Mouse (Mus musculus): ENCODE measurements at regions not wholly inside any gene's neighbourhood (a gene's known extent, or its start where the extent isn't known, plus 50 kb on each side); places are given as distances from the start of the nearest gene placed in this dataset.
"Not testable (repeated sequence)": the region's sequence is repeated elsewhere in the genome, so short reads cannot be mapped to it uniquely, and the experiment has no call there.

DNA sequence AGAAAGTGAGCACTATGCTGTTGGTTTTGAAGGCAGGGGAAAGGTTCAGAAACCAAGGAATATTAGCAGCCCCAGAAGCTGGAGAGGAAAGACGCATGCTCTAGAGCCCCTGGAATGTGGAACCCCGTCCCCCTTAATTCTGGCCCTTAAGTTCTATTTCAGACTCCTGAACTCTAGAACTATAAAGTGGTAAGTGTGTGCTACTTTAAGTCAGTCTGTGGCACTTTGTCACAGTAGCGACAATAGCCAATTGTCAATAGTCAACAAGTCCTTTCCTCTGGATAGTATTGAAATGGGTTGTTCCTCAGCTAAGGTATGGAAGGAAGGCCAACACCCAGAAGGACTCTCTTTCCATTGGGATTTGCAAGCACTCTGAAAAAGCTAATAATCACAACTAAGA is 64.2 kb upstream of the Cpm start:
- no peaks in the 10 kb centered on the region for H3K36me3 ChIP-seq (replicated peaks)
- H3K9ac ChIP-seq = no peak overlapping the region
- H3K4me2 ChIP-seq = no peak overlapping the region
- H3K9me3 ChIP-seq = no peaks in the 10 kb centered on the region
- H3K27ac ChIP-seq = no peak overlapping the region
- no peak for ATAC-seq (replicated peaks)
- H3K4me3 ChIP-seq = no peak overlapping the region
- no peaks in the 10 kb centered on the region for H3K27me3 ChIP-seq (replicated peaks)
- no peaks in the 10 kb centered on the region for H3K4me1 ChIP-seq
- WGBS = 97% methylated on average over 3 of the region's 3 CpGs

DNA sequence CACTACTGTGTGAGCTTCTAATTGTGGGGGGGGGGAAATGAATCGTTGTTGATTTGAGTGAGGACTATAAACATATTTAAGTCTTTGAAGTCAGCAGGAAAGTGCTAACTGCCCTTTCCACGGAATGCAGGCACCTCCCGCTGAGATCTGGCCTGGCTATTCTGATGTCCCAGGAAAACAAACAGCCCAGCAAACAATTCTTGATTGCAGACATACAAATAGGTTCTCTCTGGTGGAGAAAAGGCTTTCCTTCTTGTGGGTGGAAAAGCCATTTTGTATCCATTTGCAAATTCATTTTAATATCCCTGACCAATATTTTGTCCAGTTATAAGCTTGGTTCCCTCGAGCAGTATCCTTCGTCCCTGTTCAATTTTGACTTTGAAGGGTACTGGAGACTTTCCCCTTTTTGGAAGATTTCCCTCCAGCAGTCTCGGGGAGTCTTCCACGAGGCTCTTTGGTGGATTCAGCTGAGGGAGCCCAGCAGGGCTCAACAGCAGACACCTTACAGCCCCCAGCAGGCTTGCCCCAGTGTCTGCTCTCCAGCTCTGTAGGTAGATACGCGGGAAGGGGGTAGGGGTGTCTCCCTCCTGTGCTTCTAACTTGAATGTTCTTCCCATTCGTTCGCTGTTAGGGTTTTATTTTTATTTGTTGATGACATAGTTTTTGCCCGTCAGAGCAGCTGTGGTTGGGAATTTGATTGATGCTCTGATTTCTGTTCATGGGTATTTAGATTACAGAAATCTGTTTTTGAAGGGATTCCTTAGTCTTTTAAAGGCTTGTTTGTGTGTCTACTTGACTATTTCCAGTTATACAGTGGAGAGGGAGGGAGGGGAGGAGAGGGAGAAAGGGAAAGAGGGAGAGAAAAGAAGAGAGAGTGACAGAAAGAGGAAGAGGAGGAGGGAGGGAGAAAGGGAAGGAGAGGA is 64.9 kb upstream of the Cpm start:
- H3K9me3 ChIP-seq = no peaks in the 10 kb centered on the region
- WGBS = 42% methylated on average over 12 of the region's 12 CpGs
- no peak overlapping the region for H3K4me3 ChIP-seq
- H3K4me1 ChIP-seq = no peaks in the 10 kb centered on the region
- ATAC-seq (replicated peaks) = no peak
- H3K36me3 ChIP-seq (replicated peaks) = no peaks in the 10 kb centered on the region
- H3K4me2 ChIP-seq = no peak overlapping the region
- no peak overlapping the region for H3K27ac ChIP-seq
- no peaks in the 10 kb centered on the region for H3K27me3 ChIP-seq (replicated peaks)
- H3K9ac ChIP-seq = no peak overlapping the region

DNA sequence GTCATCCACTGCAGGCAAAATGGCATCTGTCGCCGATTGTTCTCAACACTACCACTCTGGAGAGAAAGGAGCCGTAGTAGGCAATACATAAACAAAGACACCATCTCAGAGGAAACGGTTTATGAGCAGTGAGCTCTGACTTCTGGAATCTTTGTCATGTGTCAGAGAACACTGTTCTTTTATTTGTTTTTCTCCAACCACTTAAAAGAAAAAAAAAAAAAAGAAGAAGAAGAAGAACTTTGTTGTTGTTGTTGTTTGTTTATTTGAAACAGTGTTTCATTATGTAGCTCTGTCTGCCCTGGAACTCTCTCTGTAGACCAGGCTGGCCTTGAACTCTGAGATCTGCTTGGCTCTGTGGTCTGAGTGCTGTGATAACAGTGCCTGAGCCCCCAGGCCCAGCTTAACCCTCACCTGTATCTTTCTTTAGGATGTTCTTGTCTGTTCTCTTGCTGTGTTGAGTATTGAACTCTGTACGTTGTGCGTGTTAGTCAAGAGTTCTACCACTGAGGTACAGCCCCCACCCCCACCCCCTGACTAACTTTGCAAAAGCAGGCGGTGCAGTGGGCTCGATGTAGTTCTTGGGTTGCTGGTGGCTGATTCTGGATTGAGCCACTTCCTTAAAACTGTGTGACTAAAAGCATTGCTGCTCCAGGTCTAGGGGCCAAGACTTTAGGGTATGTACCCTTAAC is 65.7 kb upstream of the Cpm start:
- H3K4me1 ChIP-seq = no peaks in the 10 kb centered on the region
- H3K27ac ChIP-seq = no peak overlapping the region
- no peak overlapping the region for H3K4me3 ChIP-seq
- no peak for ATAC-seq (replicated peaks)
- H3K27me3 ChIP-seq (replicated peaks) = no peaks in the 10 kb centered on the region
- no peaks in the 10 kb centered on the region for H3K36me3 ChIP-seq (replicated peaks)
- no peak overlapping the region for H3K9ac ChIP-seq
- no peaks in the 10 kb centered on the region for H3K9me3 ChIP-seq
- no peak overlapping the region for H3K4me2 ChIP-seq
- WGBS = 72% methylated on average over 8 of the region's 8 CpGs

DNA sequence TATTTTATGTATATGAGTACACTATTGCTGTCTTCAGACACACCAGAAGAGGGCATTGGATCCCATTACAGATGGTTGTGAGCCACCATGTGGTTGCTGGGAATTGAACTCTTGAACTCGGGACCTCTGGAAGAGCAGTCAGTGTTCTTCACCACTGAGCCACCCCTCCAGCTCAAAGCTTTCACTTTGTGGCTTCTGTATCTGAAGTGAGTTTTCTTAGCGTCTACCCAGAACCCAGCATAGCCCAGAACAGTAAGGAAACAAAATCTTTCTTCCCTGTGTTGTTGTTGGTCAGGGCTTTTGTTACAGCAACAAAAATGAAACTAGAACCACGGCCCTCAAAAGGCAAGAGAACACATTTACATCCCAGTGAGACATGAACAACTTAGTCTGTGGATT is 66.5 kb upstream of the Cpm start:
- not testable (repeated sequence) for H3K27ac ChIP-seq; H3K27me3 ChIP-seq (replicated peaks); H3K4me1 ChIP-seq; H3K4me2 ChIP-seq; H3K9me3 ChIP-seq; H3K36me3 ChIP-seq (replicated peaks); H3K9ac ChIP-seq; H3K4me3 ChIP-seq; ATAC-seq (replicated peaks)
- 91% methylated on average over 3 of the region's 3 CpGs for WGBS

DNA sequence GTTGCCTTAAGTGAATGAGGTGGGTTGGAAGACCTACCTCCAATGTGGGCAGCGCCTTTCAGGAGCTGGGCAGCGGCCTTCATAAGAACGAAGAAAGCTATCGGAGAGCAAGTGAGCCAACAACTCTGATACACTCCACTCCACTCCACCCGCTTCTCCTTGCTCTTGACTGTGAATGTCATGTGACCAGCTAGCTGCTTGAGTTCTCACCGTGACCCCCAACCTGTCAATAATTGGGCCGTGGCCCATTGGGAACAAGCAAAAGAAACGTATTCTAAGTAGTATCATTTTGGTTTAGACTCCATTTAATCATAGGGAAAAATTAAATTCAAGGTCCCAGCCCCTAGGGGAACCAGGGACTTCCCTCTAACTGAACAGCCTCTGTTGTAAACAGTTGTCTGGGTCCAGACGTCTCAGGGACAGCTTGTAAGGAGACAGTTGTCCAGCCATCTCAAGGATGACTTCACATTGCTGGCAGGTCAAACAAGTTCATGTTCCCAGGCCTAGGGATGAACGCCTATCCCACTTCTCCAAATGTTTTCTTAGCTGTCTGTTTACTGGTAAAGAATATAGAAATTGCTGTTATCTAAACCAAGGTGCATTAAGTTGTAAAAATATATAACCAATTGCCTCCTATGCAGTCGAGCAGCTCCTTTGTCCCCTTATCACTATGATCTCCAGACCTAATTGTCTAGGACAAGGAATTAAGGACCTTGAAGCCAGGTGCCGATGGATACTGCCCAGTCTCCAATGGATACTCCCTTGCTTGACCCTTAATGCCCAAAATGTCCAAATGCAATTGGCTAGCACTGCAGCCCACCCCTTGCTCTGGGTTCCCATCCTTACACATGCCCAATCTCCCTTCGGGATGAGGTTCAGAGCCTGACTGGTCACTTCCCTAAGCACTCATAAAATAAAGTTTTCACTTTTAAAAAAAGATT is 67.1 kb upstream of the Cpm start:
- Histone ChIP-seq H3K27ac (no peak overlapping the region), H3K4me2 (no peak overlapping the region), H3K27me3 (replicated peaks) (no peaks in the 10 kb centered on the region; the same call in 1 of the 2 replicates), H3K4me3 (no peak overlapping the region), H3K9ac (no peak overlapping the region), H3K9me3 (no peaks in the 10 kb centered on the region), H3K36me3 (replicated peaks) (no peaks in the 10 kb centered on the region), H3K4me1 (no peaks in the 10 kb centered on the region)
- ATAC-seq (replicated peaks) = no peak
- 91% methylated on average over 13 of the region's 13 CpGs for WGBS

DNA sequence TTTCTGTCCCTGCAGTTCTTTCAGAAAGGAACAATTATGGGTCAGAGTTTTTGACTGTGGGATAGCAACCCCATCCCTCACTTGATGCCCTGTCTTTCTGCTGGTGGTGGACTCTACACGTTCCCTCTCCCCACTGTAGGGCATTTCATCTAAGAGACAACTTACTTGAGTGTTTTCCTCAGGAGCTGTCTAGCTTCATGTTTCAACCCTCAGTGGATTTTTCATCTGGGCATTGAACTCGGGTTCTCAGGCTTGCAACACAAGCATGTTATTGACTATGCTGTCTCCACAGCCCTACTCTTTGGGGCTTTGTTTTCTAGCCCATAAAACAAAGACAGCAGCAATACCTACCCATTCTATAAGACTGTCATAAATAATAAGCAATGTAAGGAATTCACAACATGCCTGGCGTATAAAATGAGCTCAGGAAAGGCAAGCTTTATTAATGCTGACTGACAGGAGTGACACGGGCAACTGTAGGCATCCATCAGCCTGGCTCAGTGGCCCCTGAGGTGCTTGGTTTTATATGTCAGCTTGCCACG is 68.0 kb upstream of the Cpm start:
- no peaks in the 10 kb centered on the region for H3K36me3 ChIP-seq (replicated peaks)
- H3K4me1 ChIP-seq = no peaks in the 10 kb centered on the region
- 78% methylated on average over 5 of the region's 5 CpGs for whole genome bisulfite sequencing
- no peak overlapping the region for H3K4me2 ChIP-seq
- ATAC-seq (replicated peaks) = no peak
- H3K9ac ChIP-seq = no peak overlapping the region
- H3K4me3 ChIP-seq = no peak overlapping the region
- no peak overlapping the region for H3K27ac ChIP-seq
- no peaks in the 10 kb centered on the region; the same call in 1 of the 2 replicates for H3K27me3 ChIP-seq (replicated peaks)
- H3K9me3 ChIP-seq = no peaks in the 10 kb centered on the region

DNA sequence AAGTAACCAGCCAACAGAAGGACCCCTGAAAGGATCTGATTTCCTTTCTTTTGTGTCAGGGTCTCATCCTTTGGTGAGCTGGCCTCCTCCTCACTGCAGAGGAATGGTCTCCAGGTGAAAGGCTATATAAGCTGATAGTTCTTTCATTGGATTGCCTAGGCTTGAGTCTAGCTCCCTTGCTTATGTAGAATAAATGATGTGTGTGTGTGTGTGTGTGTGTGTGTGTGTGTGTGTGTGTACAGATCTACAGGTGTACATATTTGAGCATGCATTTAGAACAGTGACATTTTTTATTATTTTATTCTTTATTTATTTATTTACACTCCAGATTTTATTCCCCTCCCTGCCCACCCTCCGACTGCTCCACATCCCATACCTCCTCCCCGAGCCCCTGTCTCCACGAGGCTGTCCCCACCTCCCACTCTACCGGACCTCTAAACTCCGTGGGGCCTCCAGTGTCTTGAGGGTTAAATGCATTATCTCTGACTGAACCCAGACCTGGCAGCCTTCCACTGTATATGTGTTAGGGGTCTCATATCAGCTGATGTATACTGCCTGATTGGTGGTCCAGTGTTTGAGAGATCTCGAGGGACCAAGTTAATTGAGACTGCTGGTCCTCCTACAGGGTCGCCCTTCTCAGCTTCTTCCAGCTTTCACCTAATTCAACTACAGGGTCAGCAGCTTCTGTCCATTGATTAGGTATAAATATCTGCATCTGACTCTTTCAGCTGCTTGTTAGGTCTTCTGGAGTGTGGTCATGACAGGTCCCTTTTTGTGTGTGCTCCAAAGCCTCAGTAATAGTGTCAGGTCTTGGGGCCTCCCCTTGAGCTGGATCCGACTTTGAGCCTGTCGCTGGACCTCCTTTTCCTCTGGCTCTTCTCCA is 68.7 kb upstream of the Cpm start:
- Histone ChIP-seq H3K4me1 (no peaks in the 10 kb centered on the region), H3K9ac (no peak overlapping the region), H3K27me3 (replicated peaks) (no peaks in the 10 kb centered on the region; the same call in 1 of the 2 replicates), H3K4me2 (no peak overlapping the region), H3K27ac (no peak overlapping the region), H3K9me3 (no peaks in the 10 kb centered on the region), H3K36me3 (replicated peaks) (no peaks in the 10 kb centered on the region), H3K4me3 (no peak overlapping the region)
- ATAC-seq (replicated peaks) = no peak
- 81% methylated on average over 9 of the region's 9 CpGs for WGBS

DNA sequence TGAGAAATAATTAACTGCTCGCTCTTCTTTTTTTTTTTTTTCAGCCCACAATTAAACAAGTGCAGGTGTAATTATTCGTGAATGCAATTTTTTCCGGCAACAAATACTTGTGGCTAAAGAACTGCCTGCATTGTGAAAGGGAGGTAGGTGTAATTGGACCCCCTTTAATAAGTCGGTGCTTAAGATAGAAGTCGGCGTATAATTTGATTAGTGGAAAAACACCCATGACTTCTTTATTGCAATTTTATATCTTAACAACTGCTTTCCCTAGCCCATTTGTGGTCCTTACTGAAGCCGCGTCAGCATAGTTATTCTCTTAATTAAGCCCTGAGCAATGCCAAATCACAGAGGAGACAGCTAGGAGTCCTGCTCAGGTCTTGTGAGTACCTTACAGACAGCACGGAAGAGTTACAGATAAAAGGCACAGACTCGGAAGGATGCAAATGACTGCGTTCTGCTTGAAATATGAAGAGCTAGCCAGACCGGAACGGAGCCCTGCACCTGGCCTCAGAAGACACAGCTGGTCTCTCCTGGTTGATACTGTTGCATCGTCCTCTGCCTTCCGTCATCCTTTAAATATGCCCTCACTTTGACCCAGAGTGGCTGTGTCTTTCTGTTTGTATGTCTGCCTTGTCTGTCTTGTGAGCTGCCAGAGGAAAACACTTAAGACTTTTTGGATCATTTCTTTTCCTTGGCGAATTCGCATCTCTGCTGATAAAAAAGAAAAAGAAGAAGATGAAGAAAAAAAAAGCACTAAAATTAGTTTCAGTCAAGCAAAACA is 69.5 kb upstream of the Cpm start:
- no peaks in the 10 kb centered on the region for H3K4me1 ChIP-seq
- WGBS = 42% methylated on average over 17 of the region's 17 CpGs
- H3K27me3 ChIP-seq (replicated peaks) = no peaks in the 10 kb centered on the region; the same call in 1 of the 2 replicates
- H3K4me2 ChIP-seq = 0 out of 2 replicates have a peak overlapping the region, but pooled peaks have one; percentile 1
- ATAC-seq (replicated peaks) = no peak
- H3K27ac ChIP-seq = no peak overlapping the region
- no peaks in the 10 kb centered on the region for H3K36me3 ChIP-seq (replicated peaks)
- no peak overlapping the region for H3K9ac ChIP-seq
- no peak overlapping the region for H3K4me3 ChIP-seq
- H3K9me3 ChIP-seq = no peaks in the 10 kb centered on the region

DNA sequence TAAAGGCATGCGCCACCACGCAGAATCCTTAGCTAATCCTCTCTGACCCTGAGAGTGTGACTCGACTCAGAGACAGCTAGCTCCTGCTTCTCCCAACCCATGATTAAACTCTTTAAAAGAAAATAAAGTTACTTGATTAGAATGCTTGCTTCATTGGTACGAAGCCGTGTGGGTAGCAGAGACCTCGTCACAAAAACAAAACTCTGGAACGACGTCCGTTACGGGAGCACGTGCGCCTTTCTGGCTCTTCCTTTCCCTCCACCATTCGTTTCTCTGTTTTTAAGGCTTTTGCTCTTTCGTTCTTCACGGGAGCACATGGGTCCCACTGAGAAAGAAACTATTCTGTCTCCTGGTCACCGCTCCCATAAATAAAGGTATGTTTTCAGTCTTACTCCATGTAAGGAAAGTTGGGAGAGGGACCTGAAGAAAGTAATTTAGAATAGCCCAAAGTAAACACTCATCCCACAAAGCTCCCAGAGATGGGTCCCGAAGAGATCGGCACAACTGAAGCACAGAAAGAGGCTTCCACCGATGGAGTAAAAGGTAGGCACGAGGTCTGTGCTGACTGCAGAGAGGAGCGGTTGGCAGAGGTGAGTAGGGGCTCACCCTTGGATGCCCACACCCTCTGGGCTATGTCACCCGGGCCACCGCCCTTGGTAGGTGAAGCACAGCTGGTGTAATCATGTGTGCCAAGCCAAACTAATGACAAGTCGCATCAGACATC is 70.2 kb upstream of the Cpm start:
- Histone ChIP-seq H3K4me1 (no peaks in the 10 kb centered on the region), H3K9ac (no peak overlapping the region), H3K36me3 (replicated peaks) (no peaks in the 10 kb centered on the region), H3K27ac (no peak overlapping the region), H3K9me3 (no peaks in the 10 kb centered on the region), H3K27me3 (replicated peaks) (no peaks in the 10 kb centered on the region; the same call in 1 of the 2 replicates), H3K4me2 (no peak overlapping the region), H3K4me3 (no peak overlapping the region)
- WGBS = 90% methylated on average over 24 of the region's 24 CpGs
- no peak for ATAC-seq (replicated peaks)

DNA sequence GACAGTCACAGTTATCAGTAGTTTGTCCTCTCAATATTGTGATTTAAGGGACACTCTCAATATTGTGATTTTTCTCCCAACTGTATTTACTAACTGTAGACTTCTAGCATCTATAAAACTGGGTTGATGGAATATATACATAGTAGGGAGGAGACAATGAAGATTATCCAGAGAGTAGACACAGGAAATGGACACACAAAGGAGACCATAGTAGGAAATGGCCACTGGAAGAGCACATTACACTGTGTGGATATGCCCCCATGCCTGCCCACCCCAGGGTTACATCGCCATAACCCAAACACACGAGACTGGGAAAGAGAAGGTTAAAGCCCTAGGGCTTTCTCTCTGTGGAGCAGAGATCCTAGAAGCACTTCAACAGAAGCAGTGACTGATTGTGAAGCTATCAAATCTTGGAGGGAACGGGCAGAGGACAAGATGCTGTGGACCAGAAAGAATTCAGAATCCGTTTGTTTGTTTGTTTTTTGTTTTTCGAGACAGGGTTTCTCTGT is 71.0 kb upstream of the Cpm start:
- Histone ChIP-seq H3K9me3 (no peaks in the 10 kb centered on the region), H3K9ac (no peak overlapping the region), H3K4me3 (no peak overlapping the region), H3K36me3 (replicated peaks) (no peaks in the 10 kb centered on the region), H3K4me1 (no peaks in the 10 kb centered on the region), H3K27ac (no peak overlapping the region), H3K27me3 (replicated peaks) (no peaks in the 10 kb centered on the region; the same call in 1 of the 2 replicates), H3K4me2 (no peak overlapping the region)
- ATAC-seq (replicated peaks) = no peak
- WGBS = 92% methylated on average over 5 of the region's 5 CpGs

Data from midbrain, embryonic 15.5 days (tissue).